Mouse (Mus musculus): ENCODE measurements around the gene Tnrc6b. TPM values are rescaled to one million over a fixed set of nuclear protein-coding genes. Genes with fewer than 3 reads are reported as not detected.

Tnrc6b gene
- polyA plus RNA-seq, 1 experiment from 2014 or later = 40.1 TPM

GRCm38 (mm10) chr15:80759451-80759850 lies 48.3 kb downstream of the Tnrc6b start:
- WGBS = 90% methylated on average over 9 of the region's 9 CpGs
- no peaks in the 10 kb centered on the region for H3K9me3 ChIP-seq (replicated peaks)
- no peaks in the 10 kb centered on the region for H3K27me3 ChIP-seq (ENCODE audit: low read depth, poor library complexity, severe bottlenecking)
- H3K4me3 ChIP-seq = no peak overlapping the region
- H3K36me3 ChIP-seq = no peaks in the 10 kb centered on the region
- DNase-seq (ENCODE audit: low spot score) = no peak
- H3K4me1 ChIP-seq = no peaks in the 10 kb centered on the region
- no peak overlapping the region for H3K27ac ChIP-seq

- no peaks in the 10 kb centered on the region for H3K27me3 ChIP-seq (ENCODE audit: low read depth, poor library complexity, severe bottlenecking)
- H3K4me1 ChIP-seq = no peaks in the 10 kb centered on the region
- no peak for DNase-seq (ENCODE audit: low spot score)
- 86% methylated on average over 3 of the region's 3 CpGs for WGBS
- H3K4me3 ChIP-seq = no peak overlapping the region
- no peaks in the 10 kb centered on the region for H3K9me3 ChIP-seq (replicated peaks)
- H3K27ac ChIP-seq = no peak overlapping the region
- H3K36me3 ChIP-seq = no peaks in the 10 kb centered on the region
These were observed 49.4 kb downstream of the Tnrc6b start for GRCm38 (mm10) chr15:80760504-80760903.

GRCm38 (mm10) chr15:80760935-80761334 lies 49.8 kb downstream of the Tnrc6b start:
- no peaks in the 10 kb centered on the region for H3K36me3 ChIP-seq
- H3K9me3 ChIP-seq (replicated peaks) = no peaks in the 10 kb centered on the region
- no peaks in the 10 kb centered on the region for H3K4me1 ChIP-seq
- no peak overlapping the region for H3K27ac ChIP-seq
- H3K27me3 ChIP-seq (ENCODE audit: low read depth, poor library complexity, severe bottlenecking) = no peaks in the 10 kb centered on the region
- no peak overlapping the region for H3K4me3 ChIP-seq
- WGBS = 74% methylated on average over 8 of the region's 8 CpGs
- DNase-seq (ENCODE audit: low spot score) = no peak

- Histone ChIP-seq H3K27ac (no peak overlapping the region), H3K27me3 (ENCODE audit: low read depth, poor library complexity, severe bottlenecking) (no peaks in the 10 kb centered on the region), H3K36me3 (no peaks in the 10 kb centered on the region), H3K4me3 (no peak overlapping the region), H3K4me1 (no peaks in the 10 kb centered on the region), H3K9me3 (replicated peaks) (no peaks in the 10 kb centered on the region)
- WGBS = 84% methylated on average over 4 of the region's 4 CpGs
- no peak for DNase-seq (ENCODE audit: low spot score)
These were observed 51.5 kb downstream of the Tnrc6b start for GRCm38 (mm10) chr15:80762621-80763020.

- H3K9me3 ChIP-seq (replicated peaks) = no peaks in the 10 kb centered on the region
- WGBS = 91% methylated on average over 6 of the region's 6 CpGs
- H3K36me3 ChIP-seq = no peaks in the 10 kb centered on the region
- H3K27me3 ChIP-seq (ENCODE audit: low read depth, poor library complexity, severe bottlenecking) = no peaks in the 10 kb centered on the region
- no peak for DNase-seq (ENCODE audit: low spot score)
- H3K4me3 ChIP-seq = no peak overlapping the region
- no peak overlapping the region for H3K27ac ChIP-seq
- no peaks in the 10 kb centered on the region for H3K4me1 ChIP-seq
These were observed 53.6 kb downstream of the Tnrc6b start for GRCm38 (mm10) chr15:80764666-80765065.

- Histone ChIP-seq H3K27me3 (ENCODE audit: low read depth, poor library complexity, severe bottlenecking) (no peaks in the 10 kb centered on the region), H3K4me1 (no peaks in the 10 kb centered on the region), H3K9me3 (replicated peaks) (no peaks in the 10 kb centered on the region), H3K4me3 (no peak overlapping the region), H3K36me3 (no peaks in the 10 kb centered on the region), H3K27ac (no peak overlapping the region)
- DNase-seq (ENCODE audit: low spot score) = no peak
- WGBS = 92% methylated on average over 2 of the region's 2 CpGs
These were observed 54.3 kb downstream of the Tnrc6b start for GRCm38 (mm10) chr15:80765381-80765780.

GRCm38 (mm10) chr15:80768216-80768615 lies 57.1 kb downstream of the Tnrc6b start:
- WGBS = 93% methylated on average over 3 of the region's 3 CpGs
- Histone ChIP-seq H3K36me3 (no peaks in the 10 kb centered on the region), H3K9me3 (replicated peaks) (no peaks in the 10 kb centered on the region), H3K27me3 (ENCODE audit: low read depth, poor library complexity, severe bottlenecking) (no peaks in the 10 kb centered on the region), H3K4me1 (no peaks in the 10 kb centered on the region), H3K4me3 (no peak overlapping the region), H3K27ac (no peak overlapping the region)
- no peak for DNase-seq (ENCODE audit: low spot score)

- H3K27ac ChIP-seq = no peak overlapping the region
- no peaks in the 10 kb centered on the region for H3K27me3 ChIP-seq (ENCODE audit: low read depth, poor library complexity, severe bottlenecking)
- 53% methylated on average over 1 of the region's 1 CpGs for WGBS
- DNase-seq (ENCODE audit: low spot score) = no peak
- H3K4me1 ChIP-seq = no peaks in the 10 kb centered on the region
- no peak overlapping the region for H3K4me3 ChIP-seq
- H3K9me3 ChIP-seq (replicated peaks) = no peaks in the 10 kb centered on the region
- no peaks in the 10 kb centered on the region for H3K36me3 ChIP-seq
These were observed 60.9 kb downstream of the Tnrc6b start for GRCm38 (mm10) chr15:80771926-80772441.

- 96% methylated on average over 1 of the region's 1 CpGs for WGBS
- no peak for DNase-seq (ENCODE audit: low spot score)
- H3K9me3 ChIP-seq (replicated peaks) = no peaks in the 10 kb centered on the region
- no peaks in the 10 kb centered on the region for H3K4me1 ChIP-seq
- no peaks in the 10 kb centered on the region for H3K36me3 ChIP-seq
- no peak overlapping the region for H3K4me3 ChIP-seq
- no peak overlapping the region for H3K27ac ChIP-seq
- no peaks in the 10 kb centered on the region for H3K27me3 ChIP-seq (ENCODE audit: low read depth, poor library complexity, severe bottlenecking)
These were observed 63.6 kb downstream of the Tnrc6b start for GRCm38 (mm10) chr15:80774666-80775065.

GRCm38 (mm10) chr15:80779006-80779405 lies 67.9 kb downstream of the Tnrc6b start:
- Histone ChIP-seq H3K4me3 (no peak overlapping the region), H3K4me1 (no peaks in the 10 kb centered on the region), H3K27ac (no peak overlapping the region), H3K27me3 (ENCODE audit: low read depth, poor library complexity, severe bottlenecking) (no peaks in the 10 kb centered on the region), H3K9me3 (replicated peaks) (no peaks in the 10 kb centered on the region), H3K36me3 (no peaks in the 10 kb centered on the region)
- 87% methylated on average over 3 of the region's 3 CpGs for WGBS
- no peak for DNase-seq (ENCODE audit: low spot score)

- Histone ChIP-seq H3K4me1 (peaks cover 6% of the 10 kb centered on the region), H3K27me3 (ENCODE audit: low read depth, poor library complexity, severe bottlenecking) (no peaks in the 10 kb centered on the region), H3K9me3 (replicated peaks) (no peaks in the 10 kb centered on the region), H3K36me3 (no peaks in the 10 kb centered on the region), H3K4me3 (no peak overlapping the region), H3K27ac (no peak overlapping the region)
- WGBS = 89% methylated on average over 5 of the region's 5 CpGs
- no peak for DNase-seq (ENCODE audit: low spot score)
These were observed 69.1 kb downstream of the Tnrc6b start for GRCm38 (mm10) chr15:80780154-80780751.

GRCm38 (mm10) chr15:80781218-80781806 lies 70.2 kb downstream of the Tnrc6b start:
- no peak overlapping the region for H3K27ac ChIP-seq
- no peak overlapping the region for H3K4me3 ChIP-seq
- H3K27me3 ChIP-seq (ENCODE audit: low read depth, poor library complexity, severe bottlenecking) = no peaks in the 10 kb centered on the region
- DNase-seq (ENCODE audit: low spot score) = no peak
- H3K4me1 ChIP-seq = peaks cover 6% of the 10 kb centered on the region
- no peaks in the 10 kb centered on the region for H3K36me3 ChIP-seq
- WGBS = 92% methylated on average over 5 of the region's 5 CpGs
- no peaks in the 10 kb centered on the region for H3K9me3 ChIP-seq (replicated peaks)

GRCm38 (mm10) chr15:80784553-80784971 lies 73.4 kb downstream of the Tnrc6b start:
- no peaks in the 10 kb centered on the region for H3K36me3 ChIP-seq
- 55% methylated on average over 7 of the region's 7 CpGs for WGBS
- DNase-seq (ENCODE audit: low spot score) = no peak
- no peak overlapping the region for H3K4me3 ChIP-seq
- H3K9me3 ChIP-seq (replicated peaks) = no peaks in the 10 kb centered on the region
- no peak overlapping the region for H3K27ac ChIP-seq
- H3K4me1 ChIP-seq = peaks cover 6% of the 10 kb centered on the region
- no peaks in the 10 kb centered on the region for H3K27me3 ChIP-seq (ENCODE audit: low read depth, poor library complexity, severe bottlenecking)

Data from limb, embryonic 10.5 days (tissue).